Mouse (Mus musculus): ENCODE measurements around the gene Sez6l2. TPM values are rescaled to one million over a fixed set of nuclear protein-coding genes. Genes with fewer than 3 reads are reported as not detected.

Gene Sez6l2
- polyA plus RNA-seq, 1 experiment = 0.04 TPM

- Histone ChIP-seq H3K9me3 (ENCODE audit: control insufficient read depth, low read length) (no peaks in the 10 kb centered on the region), H3K4me1 (ENCODE audit: control insufficient read depth) (peaks cover 71% of the 10 kb centered on the region), H3K4me3 (replicated peaks) (peak within 1 kb of the TSS; percentile 81), H3K27me3 (ENCODE audit: control insufficient read depth) (peaks cover 7% of the 10 kb centered on the region), H3K36me3 (ENCODE audit: control insufficient read depth) (peaks cover 46% of the 10 kb centered on the region)
- TF ChIP-seq GATA1 (IDR thresholded peaks at IDR 0.05; ENCODE audit: low read length) (no peak), TAL1 (IDR thresholded peaks at IDR 0.05; ENCODE audit: low read length) (no peak)
Measured at GRCm38 (mm10) chr7:127016971-127017949, 66.9 kb downstream of the Sez6l2 start, which contains the start of gene Pagr1a. Gene Pagr1a (minus strand): TSS chr7:127017352.

- peaks cover 73% of the 10 kb centered on the region for H3K4me1 ChIP-seq (ENCODE audit: control insufficient read depth)
- H3K4me3 ChIP-seq (replicated peaks) = no peak overlapping the region
Measured at GRCm38 (mm10) chr7:127017950-127018345, 67.6 kb downstream of the Sez6l2 start.

GRCm38 (mm10) chr7:127018416-127019305 is 68.3 kb downstream of the Sez6l2 start:
- H3K36me3 ChIP-seq (ENCODE audit: control insufficient read depth) = peaks cover 47% of the 10 kb centered on the region
- peaks cover 73% of the 10 kb centered on the region for H3K4me1 ChIP-seq (ENCODE audit: control insufficient read depth)
- no peak overlapping the region for H3K4me3 ChIP-seq (replicated peaks)
- TF ChIP-seq GATA1 (IDR thresholded peaks at IDR 0.05; ENCODE audit: low read length) (no peak), TAL1 (IDR thresholded peaks at IDR 0.05; ENCODE audit: low read length) (no peak)
- H3K27me3 ChIP-seq (ENCODE audit: control insufficient read depth) = peaks cover 7% of the 10 kb centered on the region
- no peaks in the 10 kb centered on the region for H3K9me3 ChIP-seq (ENCODE audit: control insufficient read depth, low read length)

More at GRCm38 (mm10) chr7:127017950-127018345, 67.6 kb downstream of the Sez6l2 start:
- Histone ChIP-seq H3K36me3 (ENCODE audit: control insufficient read depth) (peaks cover 47% of the 10 kb centered on the region), H3K9me3 (ENCODE audit: control insufficient read depth, low read length) (no peaks in the 10 kb centered on the region), H3K27me3 (ENCODE audit: control insufficient read depth) (peaks cover 7% of the 10 kb centered on the region)
- TF ChIP-seq GATA1 (IDR thresholded peaks at IDR 0.05; ENCODE audit: low read length) (no peak), TAL1 (IDR thresholded peaks at IDR 0.05; ENCODE audit: low read length) (no peak)

GRCm38 (mm10) chr7:127019306-127019960 is 69.1 kb downstream of the Sez6l2 start:
- peaks cover 74% of the 10 kb centered on the region for H3K4me1 ChIP-seq (ENCODE audit: control insufficient read depth)
- no peaks in the 10 kb centered on the region for H3K9me3 ChIP-seq (ENCODE audit: control insufficient read depth, low read length)
- TF ChIP-seq TAL1 (IDR thresholded peaks at IDR 0.05; ENCODE audit: low read length) (no peak), GATA1 (IDR thresholded peaks at IDR 0.05; ENCODE audit: low read length) (no peak)
- peaks cover 7% of the 10 kb centered on the region for H3K27me3 ChIP-seq (ENCODE audit: control insufficient read depth)
- H3K4me3 ChIP-seq (replicated peaks) = no peak overlapping the region
- H3K36me3 ChIP-seq (ENCODE audit: control insufficient read depth) = peaks cover 49% of the 10 kb centered on the region

GRCm38 (mm10) chr7:127020031-127020430 is 69.7 kb downstream of the Sez6l2 start:
- H3K36me3 ChIP-seq (ENCODE audit: control insufficient read depth) = peaks cover 49% of the 10 kb centered on the region
- H3K4me3 ChIP-seq (replicated peaks) = no peak overlapping the region
- TF ChIP-seq GATA1 (IDR thresholded peaks at IDR 0.05; ENCODE audit: low read length) (no peak), TAL1 (IDR thresholded peaks at IDR 0.05; ENCODE audit: low read length) (no peak)
- H3K27me3 ChIP-seq (ENCODE audit: control insufficient read depth) = peaks cover 7% of the 10 kb centered on the region
- no peaks in the 10 kb centered on the region for H3K9me3 ChIP-seq (ENCODE audit: control insufficient read depth, low read length)
- H3K4me1 ChIP-seq (ENCODE audit: control insufficient read depth) = peaks cover 74% of the 10 kb centered on the region

Other genes with a start within 250 kb of the Sez6l2 start
- gene Coro1a, start 242.8 kb upstream of the Sez6l2 start, polyA plus RNA-seq (2012) = 1.5 and 2.4 TPM in 2 replicates
- gene Mapk3, start 191.0 kb upstream of the Sez6l2 start, polyA plus RNA-seq (2012) = 16.3 and 18.0 TPM in 2 replicates
- 0.36 TPM in 1 of 2 replicates, not detected in the other for gene Gdpd3, start 184.2 kb upstream of the Sez6l2 start, polyA plus RNA-seq (2012)
- gene Ypel3, start 173.6 kb upstream of the Sez6l2 start, polyA plus RNA-seq (2012) = 156 and 161 TPM in 2 replicates
- gene Tbx6, start 169.1 kb upstream of the Sez6l2 start, polyA plus RNA-seq (2012) = 3.6 and 4.0 TPM in 2 replicates
- gene Ppp4c, start 158.1 kb upstream of the Sez6l2 start, polyA plus RNA-seq (2012) = 11.0 and 12.3 TPM in 2 replicates
- 0.02 TPM in 1 of 2 replicates, not detected in the other for gene Fam57b, start 152.9 kb upstream of the Sez6l2 start, polyA plus RNA-seq (2012)
- not detected in 2 replicates for gene 4930451I11Rik, start 118.9 kb upstream of the Sez6l2 start, polyA plus RNA-seq (2012)
- gene Doc2a, start 103.1 kb upstream of the Sez6l2 start, polyA plus RNA-seq (2012) = not detected in 2 replicates
- gene Hirip3, start 88.6 kb upstream of the Sez6l2 start, polyA plus RNA-seq (2012) = 24.2 and 26.7 TPM in 2 replicates
- 37.6 and 44.8 TPM in 2 replicates for gene Ino80e, start 88.2 kb upstream of the Sez6l2 start, polyA plus RNA-seq (2012)
- gene Taok2, start 65.9 kb upstream of the Sez6l2 start, polyA plus RNA-seq (2012) = 11.6 and 12.9 TPM in 2 replicates
- 1.1 and 1.5 TPM in 2 replicates for gene Tmem219, start 27.6 kb upstream of the Sez6l2 start, polyA plus RNA-seq (2012)
- gene Kctd13, start 21.7 kb upstream of the Sez6l2 start, polyA plus RNA-seq (2012) = 0.68 and 0.79 TPM in 2 replicates
- not detected in 2 replicates for gene Asphd1, start 981 bp upstream of the Sez6l2 start, polyA plus RNA-seq (2012)
- 12.0 and 13.0 TPM in 2 replicates for gene Cdipt, start 25.4 kb downstream of the Sez6l2 start, polyA plus RNA-seq (2012)
- gene Cdiptos, start 25.5 kb downstream of the Sez6l2 start, polyA plus RNA-seq (2012) = not detected in 2 replicates
- 0.87 and 1.2 TPM in 2 replicates for gene Mvp, start 64.1 kb downstream of the Sez6l2 start, polyA plus RNA-seq (2012)
- not detected in 2 replicates for gene Pagr1b, start 65.9 kb downstream of the Sez6l2 start, polyA plus RNA-seq (2012)
- 8.2 and 13.3 TPM in 2 replicates for gene Pagr1a, start 66.8 kb downstream of the Sez6l2 start, polyA plus RNA-seq (2012)
- gene Gm42742, start 70.5 kb downstream of the Sez6l2 start, polyA plus RNA-seq (2012) = 15.4 and 20.8 TPM in 2 replicates
- 0.04 and 0.17 TPM in 2 replicates for gene Prrt2, start 70.6 kb downstream of the Sez6l2 start, polyA plus RNA-seq (2012)
- 173 and 193 TPM in 2 replicates for gene Maz, start 76.5 kb downstream of the Sez6l2 start, polyA plus RNA-seq (2012)
- 19.9 and 23.7 TPM in 2 replicates for gene Kif22, start 91.9 kb downstream of the Sez6l2 start, polyA plus RNA-seq (2012)
- not detected in 2 replicates for gene Zg16, start 136.8 kb downstream of the Sez6l2 start, polyA plus RNA-seq (2012)
- gene AI467606, start 140.8 kb downstream of the Sez6l2 start, polyA plus RNA-seq (2012) = 1.2 and 1.4 TPM in 2 replicates
- 0.12 and 0.17 TPM in 2 replicates for gene Qprt, start 171.7 kb downstream of the Sez6l2 start, polyA plus RNA-seq (2012)
- gene Spn, start 187.3 kb downstream of the Sez6l2 start, polyA plus RNA-seq (2012) = 0.52 and 0.83 TPM in 2 replicates
- gene Cd2bp2, start 245.5 kb downstream of the Sez6l2 start, polyA plus RNA-seq (2012) = 6.9 and 9.2 TPM in 2 replicates

Measured in erythroblast, embryonic 14.5 days (primary cell).